Mouse (Mus musculus) spleen, adult 12 weeks (tissue): Measurements from ENCODE around the gene Adora1.

Source experiments
- DNase-seq: peaks from one replicate; pipeline ENCODE4 v3.0.0; 2022; ENCODE audit warnings: low spot score

Gene Adora1

DNA sequence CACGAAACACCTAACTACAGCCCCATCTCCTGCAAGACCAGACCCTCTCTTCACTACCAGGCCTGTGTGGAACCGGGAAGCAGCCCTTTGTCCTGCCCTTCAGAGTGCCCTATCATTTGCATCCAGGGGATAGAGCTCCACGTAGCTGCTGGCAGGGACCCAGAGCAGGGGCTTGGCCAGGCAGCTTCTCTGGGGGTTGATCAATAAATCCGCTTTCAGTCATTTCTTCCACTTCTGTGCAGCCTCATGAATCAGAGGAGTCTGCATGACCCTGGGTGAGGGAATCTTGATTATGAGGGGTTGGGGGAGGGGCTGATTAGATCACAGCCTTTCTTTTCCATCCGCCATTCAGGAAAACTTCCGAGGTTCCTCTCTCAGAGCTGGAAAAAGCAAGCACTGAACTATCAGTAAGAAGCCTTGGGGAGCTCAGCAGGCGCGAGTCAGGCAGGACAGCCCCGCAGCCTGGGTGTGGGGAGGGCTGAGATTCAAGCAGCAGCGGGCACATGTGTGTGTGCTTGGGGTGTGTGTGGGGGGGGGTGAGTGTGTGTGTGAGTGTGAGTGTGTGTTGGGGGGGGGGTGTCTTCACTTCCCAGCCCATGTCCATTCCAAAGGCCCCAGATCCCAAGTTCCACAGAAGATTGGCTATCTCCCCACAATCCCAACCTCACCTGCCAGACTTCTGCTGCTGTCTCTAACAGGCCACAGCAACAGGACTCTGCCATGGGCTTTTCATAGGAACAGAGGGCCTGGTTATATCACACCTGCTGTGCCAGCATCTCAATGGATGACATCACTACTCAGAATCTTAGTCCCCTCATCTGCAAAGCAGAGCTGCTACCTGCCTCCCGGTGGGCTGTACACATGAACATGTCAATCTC is 19.2 kb downstream of the Adora1 start:
- DNase-seq = no peak

DNA sequence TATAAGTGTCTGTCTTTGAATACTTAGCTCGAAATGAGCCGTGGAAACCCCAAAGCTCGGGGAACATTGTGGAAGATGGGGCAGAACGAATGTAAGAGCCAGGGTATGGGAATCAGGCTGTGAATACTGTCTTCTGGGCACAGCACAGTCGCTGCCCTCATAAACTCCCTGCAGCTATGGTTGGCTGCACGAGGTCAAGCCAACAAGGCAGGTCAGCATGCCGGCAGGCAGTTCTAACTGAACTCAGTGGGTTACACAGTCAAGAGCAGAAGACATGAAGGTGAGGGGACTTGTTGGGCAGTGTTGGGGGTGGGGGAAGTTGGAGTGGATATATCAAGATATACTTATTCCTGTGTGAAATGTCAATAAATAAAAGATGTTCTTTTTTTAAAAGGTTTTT is 20.2 kb downstream of the Adora1 start:
- no peak for DNase-seq

DNA sequence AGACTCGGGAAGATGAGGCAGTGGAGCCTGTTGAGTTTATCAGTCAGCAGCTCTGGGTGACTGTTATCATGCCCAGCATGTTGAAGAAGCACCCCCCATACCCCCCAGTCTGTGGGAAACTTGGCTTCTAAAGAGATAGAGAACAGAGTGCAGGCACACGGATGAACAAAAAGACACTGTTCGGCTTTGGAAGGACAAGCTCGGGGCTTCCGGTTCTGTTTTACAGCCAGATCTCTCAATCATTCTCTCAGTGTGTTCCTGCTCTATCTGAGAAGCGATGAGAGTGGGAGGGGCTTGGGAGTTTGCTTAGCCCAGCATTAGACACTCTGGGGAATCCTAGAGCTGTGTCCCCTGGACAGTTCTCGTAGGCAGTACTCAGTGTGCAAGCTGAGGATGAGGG is 21.8 kb downstream of the Adora1 start:
- no peak for DNase-seq

DNA sequence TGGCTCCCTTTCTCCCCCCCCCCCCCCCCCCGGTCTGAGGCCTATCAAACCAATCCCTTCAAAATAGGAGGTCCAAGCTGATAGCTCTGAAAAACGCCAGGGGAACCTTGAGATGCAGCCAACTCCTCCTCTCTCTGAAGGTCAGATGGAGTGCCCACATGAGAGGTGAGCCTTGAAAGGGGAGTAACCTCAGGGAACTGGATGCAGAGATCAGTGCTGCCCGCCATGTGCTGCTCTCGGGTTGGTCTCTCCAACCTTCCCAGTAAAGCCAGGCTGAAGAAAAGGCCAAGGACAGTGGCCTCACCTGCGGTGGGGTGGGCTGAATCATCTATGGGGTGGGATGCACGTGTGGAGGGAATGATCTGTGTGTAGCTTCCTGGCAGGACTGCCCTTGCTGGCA is 22.9 kb downstream of the Adora1 start:
- no peak for DNase-seq

DNA sequence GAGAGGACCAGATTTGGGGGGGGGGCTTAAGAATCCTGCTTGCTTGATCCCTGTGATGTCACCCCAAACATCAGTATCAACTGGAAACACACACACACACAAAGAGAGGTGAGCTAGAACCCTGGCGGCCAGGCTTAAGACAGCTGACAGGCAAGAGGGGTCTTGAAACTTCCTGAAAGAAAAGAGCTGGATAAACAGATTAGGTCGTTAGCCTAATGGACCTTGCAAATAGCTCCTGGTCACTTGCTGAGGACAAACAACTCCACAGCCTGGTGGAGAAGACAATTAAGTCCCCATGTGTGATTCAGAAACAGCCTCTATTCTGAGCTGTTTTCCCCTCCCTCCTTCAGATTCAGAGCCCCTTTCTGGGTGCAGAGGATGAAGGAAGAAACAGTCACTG is 23.6 kb downstream of the Adora1 start:
- DNase-seq = no peak

DNA sequence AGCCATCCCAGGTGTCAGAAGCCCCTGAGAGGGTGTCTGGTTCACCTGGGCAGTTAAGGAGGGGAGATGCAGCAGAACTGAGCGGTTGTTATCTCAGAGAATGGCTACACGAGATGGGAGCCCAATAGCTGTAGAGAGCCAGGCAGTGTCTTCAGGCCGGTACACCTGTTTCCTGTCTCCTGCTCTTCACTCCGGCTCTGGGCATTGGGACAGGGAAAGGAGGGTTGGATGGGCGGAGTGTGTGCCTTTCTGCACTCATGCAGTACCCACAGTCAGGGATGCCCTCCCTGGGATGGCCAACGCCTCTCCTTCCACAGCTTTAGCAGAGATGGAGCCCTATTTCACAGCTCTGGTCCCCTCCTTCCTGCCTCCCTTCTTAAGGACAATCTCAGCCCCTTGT is 24.2 kb downstream of the Adora1 start:
- no peak for DNase-seq

DNA sequence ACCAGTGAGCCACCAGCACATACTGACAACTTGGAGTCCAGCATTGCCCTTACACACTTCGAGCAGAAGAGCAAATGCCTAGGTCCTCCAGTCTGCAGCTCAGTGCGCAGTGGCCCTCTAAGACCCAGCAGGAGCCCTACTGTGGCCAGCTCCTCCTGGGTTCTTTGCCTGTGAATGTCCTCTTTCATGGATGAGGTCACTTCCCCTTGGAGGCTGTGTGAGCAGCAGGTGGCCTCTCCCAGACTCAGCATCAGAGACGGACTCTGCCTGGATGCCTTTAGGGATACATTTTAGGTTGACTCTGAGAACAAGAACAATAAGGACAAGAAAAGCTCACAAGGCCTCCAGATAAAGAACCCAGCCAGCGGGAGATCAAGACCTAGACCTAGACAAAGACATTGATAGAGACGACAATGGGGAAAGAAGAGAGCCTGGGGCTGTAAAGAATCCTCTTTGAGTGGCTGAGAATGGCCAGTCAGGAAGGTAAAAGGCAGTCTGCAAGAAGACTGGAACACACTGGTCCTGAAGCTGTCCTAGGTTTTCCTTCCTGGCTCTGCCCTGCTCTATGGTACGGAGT is 25.0 kb downstream of the Adora1 start:
- DNase-seq = no peak

DNA sequence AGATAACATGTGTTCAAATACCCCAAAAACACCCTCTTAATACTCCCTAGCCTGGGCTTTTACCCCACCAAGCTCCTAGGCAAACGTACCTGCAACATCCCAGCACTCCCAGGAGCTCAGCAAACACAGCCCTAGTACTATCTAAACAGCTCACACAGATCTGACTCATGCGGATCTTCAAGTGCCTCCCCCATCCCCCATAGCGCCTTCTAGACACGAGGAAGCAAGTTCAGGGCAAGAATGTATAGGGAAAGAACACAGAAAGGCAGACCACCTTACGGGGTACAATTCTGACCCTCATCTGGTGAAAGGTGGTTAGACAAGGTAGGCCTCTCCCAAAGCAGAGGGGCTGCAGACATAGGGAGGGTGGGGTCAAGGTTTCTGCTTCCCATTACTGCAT is 29.1 kb downstream of the Adora1 start:
- no peak for DNase-seq

DNA sequence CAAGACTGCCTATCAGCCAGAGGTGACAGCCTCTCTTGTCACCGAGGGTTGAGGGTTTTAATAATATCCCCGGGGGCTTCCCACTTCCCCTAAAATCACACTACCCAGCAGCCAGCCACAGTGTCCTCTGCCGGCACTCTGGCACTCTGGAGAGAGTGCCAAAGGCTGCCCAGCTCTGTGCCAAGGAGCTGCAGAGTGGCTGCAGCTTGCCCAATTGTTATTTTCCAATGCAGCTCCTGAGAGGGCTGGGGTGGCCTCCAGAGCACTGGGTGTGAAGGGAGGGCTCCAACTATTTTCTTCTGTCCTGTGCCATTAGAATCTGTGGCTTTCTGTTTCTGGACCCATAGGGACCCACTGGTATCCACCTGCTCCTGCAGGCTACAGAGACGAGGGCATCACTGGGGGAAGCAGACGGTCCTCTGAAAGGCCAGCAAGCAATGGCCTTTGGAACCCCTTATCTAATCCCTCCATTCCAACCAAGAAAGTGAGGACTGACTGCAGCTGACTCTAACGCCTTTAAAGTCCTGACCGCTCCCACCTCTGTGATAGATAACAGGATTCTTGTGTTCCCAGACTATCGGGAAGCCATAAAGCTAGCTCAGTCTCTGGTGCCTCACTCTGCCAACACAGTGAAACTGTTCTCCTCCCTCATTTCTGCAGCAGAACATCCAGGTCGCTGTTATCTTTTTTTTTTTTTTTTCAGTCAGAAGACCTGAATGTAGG is 29.8 kb downstream of the Adora1 start:
- no peak for DNase-seq

DNA sequence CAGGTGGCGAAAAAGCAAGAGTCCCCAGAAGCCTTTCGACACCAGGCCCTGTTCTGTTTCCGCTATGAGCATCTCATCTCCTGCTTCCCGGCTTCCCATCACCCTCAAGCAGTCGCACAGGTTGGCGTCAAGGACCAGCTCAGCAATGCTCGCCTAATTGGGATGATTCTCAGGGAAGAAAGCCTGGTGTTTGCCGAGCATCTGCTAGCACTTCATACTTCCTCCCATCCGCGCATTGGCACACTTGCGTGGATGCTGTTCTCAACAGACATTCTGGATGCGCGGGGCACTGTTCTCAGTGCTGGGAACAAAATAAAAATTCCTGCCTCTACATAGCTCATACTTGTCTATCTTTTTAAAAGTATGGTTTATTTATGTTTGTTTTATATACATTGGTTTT is 31.0 kb downstream of the Adora1 start:
- DNase-seq = no peak

DNA sequence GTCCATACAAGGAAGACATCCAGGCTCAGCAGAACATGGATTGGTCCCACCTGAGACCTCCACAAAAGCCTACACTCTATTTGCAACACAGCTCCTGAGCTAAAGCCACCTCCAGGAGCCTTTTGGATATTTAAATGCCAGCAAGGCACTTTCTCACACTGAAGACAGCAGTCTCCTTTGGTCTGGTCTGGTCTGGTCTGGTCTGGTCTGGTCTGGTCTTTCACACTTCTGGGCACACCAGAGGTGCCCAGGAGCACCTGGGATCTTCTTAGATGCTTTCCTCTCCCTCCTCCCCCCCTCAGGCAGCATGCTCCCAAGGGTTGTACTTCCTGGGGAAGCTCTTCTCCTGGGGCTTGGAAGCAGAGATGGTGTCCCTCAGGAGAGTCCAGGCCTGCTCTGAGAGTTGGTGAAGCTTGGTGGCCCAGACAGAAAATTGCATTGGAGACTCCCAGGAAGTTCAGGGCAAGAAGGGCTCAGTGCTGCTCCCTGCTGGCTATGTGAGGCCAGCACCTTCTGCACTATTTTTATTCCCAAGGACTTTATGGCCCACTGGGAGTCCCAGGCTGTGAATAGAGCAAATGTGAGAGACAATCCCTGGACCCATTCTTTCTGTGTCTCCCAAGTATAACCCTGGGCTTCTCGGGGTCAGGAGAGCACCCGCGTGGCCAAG is 33.3 kb downstream of the Adora1 start:
- no peak for DNase-seq

DNA sequence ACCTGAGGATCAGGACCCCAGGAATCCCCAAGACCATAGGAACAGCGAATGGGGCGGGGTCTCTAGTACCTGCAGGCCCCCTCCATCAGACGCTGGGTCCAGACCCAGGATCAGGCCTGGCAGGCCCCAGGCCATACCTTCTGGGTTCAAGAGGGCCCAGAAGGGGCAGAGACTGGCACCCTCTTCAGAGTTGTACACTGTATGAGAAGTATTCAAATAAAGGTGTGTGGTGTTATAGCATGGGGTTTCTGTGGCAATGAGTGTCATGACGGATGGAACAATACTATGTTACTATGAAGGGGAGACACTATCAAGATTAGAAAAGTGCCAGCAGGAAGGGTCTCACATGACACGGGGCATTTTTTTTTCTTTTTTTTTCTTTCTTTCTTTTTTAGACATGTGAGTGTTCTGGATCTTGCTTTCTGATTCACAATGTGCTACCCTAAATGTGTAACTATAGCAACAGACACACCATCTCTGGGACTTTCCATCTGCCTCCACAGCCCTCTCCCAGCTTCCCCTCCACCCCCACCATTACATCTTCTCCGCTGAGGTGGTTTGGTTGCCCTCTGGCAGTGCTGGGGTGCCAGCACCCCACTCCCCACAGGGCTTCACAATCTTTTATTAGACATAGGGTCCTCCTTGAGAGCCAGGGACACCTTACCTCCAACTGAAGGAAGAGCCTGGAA is 34.1 kb downstream of the Adora1 start:
- no peak for DNase-seq

DNA sequence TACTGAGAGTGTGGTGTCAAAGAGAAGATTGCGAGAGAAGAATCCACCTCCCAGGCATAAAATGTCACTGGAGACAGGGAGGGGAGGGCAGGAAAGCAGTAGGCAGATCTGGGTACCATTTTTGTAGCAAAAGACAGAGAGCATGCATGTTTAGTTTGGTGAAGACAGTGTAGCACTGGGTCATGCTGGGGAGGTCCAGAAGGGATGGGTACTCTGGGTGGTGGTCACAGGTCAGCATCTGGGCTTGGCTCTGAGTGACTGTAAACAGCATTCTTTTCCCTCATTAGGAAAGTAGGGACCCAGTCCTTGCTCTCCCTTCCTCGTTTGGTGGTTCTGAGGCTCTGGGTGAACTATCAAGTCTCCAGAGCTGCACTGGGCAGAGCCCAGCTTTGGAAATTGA is 34.8 kb downstream of the Adora1 start:
- no peak for DNase-seq

DNA sequence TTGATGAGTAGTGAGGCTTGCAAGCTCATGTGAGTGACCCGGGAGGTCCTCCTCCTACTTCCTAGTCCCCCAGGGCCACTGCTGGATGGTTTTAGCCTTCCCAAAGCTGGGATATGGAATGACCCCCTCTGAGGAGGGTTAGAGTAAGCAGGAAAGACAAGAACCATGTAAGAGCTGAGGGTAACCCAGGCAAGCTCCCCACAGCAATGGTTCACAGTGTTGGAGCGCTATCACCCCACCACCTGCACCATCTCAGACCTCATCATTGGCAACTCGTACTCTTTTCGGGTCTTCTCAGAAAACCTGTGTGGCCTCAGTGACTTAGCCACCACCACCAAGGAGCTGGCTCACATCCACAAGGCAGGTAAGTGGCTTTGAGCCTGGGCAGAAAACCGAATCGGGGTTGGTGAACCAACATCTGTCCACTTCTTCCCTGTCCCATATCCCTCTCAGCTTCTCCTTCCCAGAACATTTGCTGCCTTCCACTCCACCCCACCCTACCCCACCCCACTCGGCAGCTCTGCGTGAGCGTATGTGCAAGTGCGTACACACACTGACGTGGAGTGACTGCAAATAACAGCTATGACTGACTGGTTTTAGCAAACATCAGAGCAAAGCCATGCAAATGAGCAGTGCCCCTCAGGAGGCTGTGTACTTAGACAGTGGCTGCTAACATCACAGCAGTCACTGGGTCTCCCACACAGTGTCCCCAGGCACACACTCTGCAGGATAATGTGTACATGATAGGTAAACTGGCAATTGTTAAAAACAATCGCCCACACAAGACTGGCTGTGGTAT is 36.8 kb downstream of the Adora1 start:
- DNase-seq = no peak

DNA sequence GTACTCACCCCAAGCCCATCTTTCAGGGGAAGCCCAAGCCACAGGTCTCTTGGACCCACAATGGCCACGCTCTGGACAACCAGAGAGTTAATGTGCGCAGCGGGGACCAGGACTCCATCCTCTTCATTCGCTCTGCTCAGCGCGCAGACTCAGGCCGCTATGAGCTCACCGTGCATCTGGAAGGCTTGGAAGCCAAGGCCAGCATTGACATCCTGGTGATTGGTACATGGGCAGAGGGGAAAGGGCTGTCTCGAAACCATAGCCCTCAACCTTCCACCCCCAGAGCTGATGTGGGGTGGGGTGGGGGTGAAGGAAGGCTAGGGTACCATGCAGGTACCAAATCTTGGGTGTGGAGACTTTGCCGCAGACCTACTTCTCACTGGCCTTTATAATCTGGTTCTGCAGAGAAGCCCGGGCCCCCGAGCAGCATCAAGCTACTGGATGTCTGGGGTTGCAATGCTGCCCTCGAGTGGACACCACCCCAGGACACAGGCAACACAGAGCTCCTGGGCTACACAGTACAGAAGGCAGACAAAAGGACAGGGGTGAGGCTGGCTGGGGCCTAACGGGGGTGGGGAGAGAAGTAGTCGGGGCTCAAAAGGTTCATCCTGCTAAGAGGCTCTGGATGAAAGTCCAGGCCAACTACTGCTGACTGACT is 37.8 kb downstream of the Adora1 start:
- no peak for DNase-seq

DNA sequence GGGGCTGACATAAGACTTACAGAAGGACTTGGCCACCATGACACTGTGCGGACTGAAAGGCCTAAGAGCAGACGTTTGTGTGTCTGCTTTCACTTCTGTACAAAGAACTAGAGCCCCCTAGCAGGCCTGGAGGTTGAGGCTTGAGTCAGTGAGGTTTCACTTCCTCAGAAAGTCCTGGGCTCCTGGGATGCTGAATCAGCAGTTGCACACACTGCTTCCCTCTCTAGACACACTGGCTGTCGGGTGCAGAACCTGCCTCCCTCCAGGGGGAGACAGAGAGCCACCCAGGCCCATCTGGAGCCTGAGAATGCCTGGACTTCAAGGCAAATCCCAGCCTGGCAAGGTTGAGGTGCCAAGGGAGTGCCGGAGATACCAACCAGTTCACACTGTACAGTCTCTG is 38.8 kb downstream of the Adora1 start:
- DNase-seq = peak; percentile 56

DNA sequence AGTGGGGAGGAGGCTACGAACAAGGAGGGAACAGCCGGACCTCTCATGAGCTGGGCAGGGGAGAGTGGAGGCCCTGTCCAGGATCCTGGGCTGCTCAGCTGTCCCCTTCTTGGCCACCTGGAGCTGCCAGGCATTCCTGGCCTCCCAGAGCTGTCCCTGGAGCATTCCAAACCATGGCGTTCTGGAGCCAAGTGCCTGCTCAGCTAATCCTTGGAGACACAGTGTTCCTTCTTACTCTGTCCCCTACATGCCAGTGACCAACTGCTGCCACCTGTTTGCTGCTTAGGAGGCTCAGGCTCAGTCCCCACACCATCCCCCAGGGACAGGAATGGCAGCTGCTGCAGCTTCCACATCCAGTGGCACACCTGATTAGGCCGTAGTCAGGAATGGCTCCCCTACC is 39.3 kb downstream of the Adora1 start:
- no peak for DNase-seq

DNA sequence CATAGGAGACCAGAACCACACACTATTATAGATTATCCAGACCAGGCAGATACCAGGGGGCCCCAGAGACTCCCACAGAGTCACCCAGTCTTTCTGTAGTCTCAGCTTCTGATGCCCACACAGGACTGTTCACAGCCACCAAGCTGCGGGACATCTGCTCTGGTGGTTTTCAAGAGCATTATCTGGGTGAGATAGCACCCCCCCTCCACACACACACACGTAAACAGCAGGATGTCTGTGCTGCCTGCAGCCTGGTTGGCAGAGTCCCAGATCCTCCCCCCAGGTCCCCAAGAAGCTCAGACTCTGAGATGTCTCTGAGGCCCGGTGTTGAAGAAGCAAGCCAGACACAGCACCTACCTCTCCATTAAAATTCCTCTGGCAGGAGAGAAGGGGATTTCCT is 39.7 kb downstream of the Adora1 start:
- no peak for DNase-seq

DNA sequence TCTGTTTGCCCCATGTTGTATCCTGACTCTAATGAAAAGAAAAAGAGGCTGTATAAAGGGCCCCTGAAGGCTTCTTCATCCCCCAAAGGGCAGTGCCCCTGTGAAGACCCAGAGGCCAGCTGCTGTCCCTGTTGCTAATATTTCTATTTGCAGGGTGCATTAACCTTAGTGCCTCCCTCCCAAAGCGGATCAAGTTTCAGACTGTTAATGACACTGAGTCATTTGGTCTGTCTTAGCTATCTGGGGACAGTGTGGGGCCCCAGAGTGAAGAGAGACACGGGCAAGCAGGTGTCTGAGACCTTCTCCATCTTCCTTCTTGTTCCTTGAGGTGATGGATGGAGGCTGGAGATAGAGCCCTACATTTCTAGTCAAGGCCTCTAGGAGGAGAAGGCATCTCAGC is 40.1 kb downstream of the Adora1 start:
- DNase-seq = no peak

DNA sequence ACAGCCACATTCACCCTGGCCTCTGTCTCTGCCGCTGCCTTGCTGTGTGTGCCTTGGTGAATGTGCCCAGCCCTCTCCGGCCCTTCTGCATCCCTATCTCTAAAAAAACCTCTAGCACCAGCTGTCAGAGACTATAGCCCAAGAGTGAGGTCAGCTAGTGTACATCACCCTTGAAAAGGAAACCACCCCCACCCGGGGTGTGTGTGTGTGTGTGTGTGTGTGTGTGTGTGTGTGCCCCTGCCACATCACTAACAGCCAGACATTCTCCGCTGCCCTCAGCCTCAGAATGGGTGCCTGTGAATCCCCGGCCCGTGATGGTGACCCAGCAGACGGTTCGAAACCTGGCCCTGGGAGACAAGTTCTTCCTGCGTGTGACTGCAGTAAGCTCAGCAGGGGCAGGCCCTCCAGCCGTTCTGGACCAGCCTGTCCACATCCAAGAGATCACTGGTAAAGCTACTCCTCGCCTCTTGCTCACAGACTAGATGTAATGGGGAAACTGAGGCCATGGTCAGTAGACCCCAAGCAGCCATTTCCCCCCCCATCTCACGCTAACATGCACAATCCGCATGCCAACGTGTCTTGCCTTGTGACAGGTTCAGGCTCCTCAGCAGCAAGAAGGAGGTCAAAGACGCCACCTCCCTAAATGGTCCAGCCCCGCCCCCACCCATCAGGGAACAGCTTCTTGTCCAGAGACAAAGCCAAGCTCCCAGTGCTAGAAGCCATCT is 40.8 kb downstream of the Adora1 start:
- no peak for DNase-seq
